Mouse (Mus musculus): ENCODE measurements around the gene Il10rb. TPM values are rescaled to one million over a fixed set of nuclear protein-coding genes. Genes with fewer than 3 reads are reported as not detected.
"Not testable (repeated sequence)": the region's sequence is repeated elsewhere in the genome, so short reads cannot be mapped to it uniquely, and the experiment has no call there.

The Il10rb gene
- polyA plus RNA-seq, 1 experiment: 55.7 TPM

GRCm38 (mm10) chr16:91416357-91416756 lies 10.4 kb downstream of the Il10rb start:
- DNase-seq (ENCODE audit: low read depth): no peak

GRCm38 (mm10) chr16:91416938-91417337 lies 11.0 kb downstream of the Il10rb start:
- DNase-seq (ENCODE audit: low read depth): no peak

- DNase-seq (ENCODE audit: low read depth): no peak
Observed at GRCm38 (mm10) chr16:91418531-91418930, 12.6 kb downstream of the Il10rb start.

GRCm38 (mm10) chr16:91425816-91426215 lies 19.9 kb downstream of the Il10rb start:
- no peak for DNase-seq (ENCODE audit: low read depth)

GRCm38 (mm10) chr16:91426586-91426985 lies 20.6 kb downstream of the Il10rb start:
- DNase-seq (ENCODE audit: low read depth): no peak

- no peak for DNase-seq (ENCODE audit: low read depth)
Observed at GRCm38 (mm10) chr16:91427461-91427860, 21.5 kb downstream of the Il10rb start.

- DNase-seq (ENCODE audit: low read depth): no peak
Observed at GRCm38 (mm10) chr16:91428259-91428865, 22.4 kb downstream of the Il10rb start.

GRCm38 (mm10) chr16:91432720-91433328 lies 26.9 kb downstream of the Il10rb start:
- DNase-seq (ENCODE audit: low read depth): no peak

GRCm38 (mm10) chr16:91433329-91433933 lies 27.5 kb downstream of the Il10rb start:
- DNase-seq (ENCODE audit: low read depth): no peak

- DNase-seq (ENCODE audit: low read depth): no peak
Observed at GRCm38 (mm10) chr16:91434119-91434518, 28.2 kb downstream of the Il10rb start.

GRCm38 (mm10) chr16:91438081-91438480 lies 32.1 kb downstream of the Il10rb start:
- DNase-seq (ENCODE audit: low read depth): no peak

- not testable (repeated sequence) for DNase-seq (ENCODE audit: low read depth)
Observed at GRCm38 (mm10) chr16:91438599-91438998, 32.6 kb downstream of the Il10rb start.

- DNase-seq (ENCODE audit: low read depth): no peak
Observed at GRCm38 (mm10) chr16:91441366-91441765, 35.4 kb downstream of the Il10rb start.

GRCm38 (mm10) chr16:91441811-91442240 lies 35.9 kb downstream of the Il10rb start:
- DNase-seq (ENCODE audit: low read depth): no peak

- DNase-seq (ENCODE audit: low read depth): no peak
Observed at GRCm38 (mm10) chr16:91442446-91442845, 36.5 kb downstream of the Il10rb start.

- DNase-seq (ENCODE audit: low read depth): no peak
Observed at GRCm38 (mm10) chr16:91443211-91443611, 37.2 kb downstream of the Il10rb start.

GRCm38 (mm10) chr16:91444847-91445246 lies 38.9 kb downstream of the Il10rb start:
- no peak for DNase-seq (ENCODE audit: low read depth)

GRCm38 (mm10) chr16:91445566-91445965 lies 39.6 kb downstream of the Il10rb start:
- no peak for DNase-seq (ENCODE audit: low read depth)

- no peak for DNase-seq (ENCODE audit: low read depth)
Observed at GRCm38 (mm10) chr16:91446778-91447511, 41.0 kb downstream of the Il10rb start.

- no peak for DNase-seq (ENCODE audit: low read depth)
Observed at GRCm38 (mm10) chr16:91447512-91447900, 41.5 kb downstream of the Il10rb start.

- no peak for DNase-seq (ENCODE audit: low read depth)
Observed at GRCm38 (mm10) chr16:91448088-91448487, 42.1 kb downstream of the Il10rb start.

GRCm38 (mm10) chr16:91448895-91449294 lies 42.9 kb downstream of the Il10rb start:
- DNase-seq (ENCODE audit: low read depth): no peak

All from gonadal fat pad, adult 2 months (tissue).